Mouse (Mus musculus): ENCODE data around the gene Cbx1.
A peak's percentile ranks its signal among the peaks of the same experiment; 100 is the strongest.
"Not testable (repeated sequence)": the region's sequence is repeated elsewhere in the genome, so short reads cannot be mapped to it uniquely, and the experiment has no call there.

Gene Cbx1

GRCm38 (mm10) chr11:96837298-96837697 lies 48.4 kb downstream of the Cbx1 start:
- no peak for DNase-seq (ENCODE audit: low spot score in 2 of 2)

- no peak for DNase-seq (ENCODE audit: low spot score in 2 of 2)
These were observed 49.4 kb downstream of the Cbx1 start for GRCm38 (mm10) chr11:96838341-96838740.

GRCm38 (mm10) chr11:96839428-96839827 lies 50.5 kb downstream of the Cbx1 start:
- no peak for DNase-seq (ENCODE audit: low spot score in 2 of 2)

- no peak for DNase-seq (ENCODE audit: low spot score in 2 of 2)
These were observed 51.0 kb downstream of the Cbx1 start for GRCm38 (mm10) chr11:96839877-96840276.

GRCm38 (mm10) chr11:96840290-96840689 lies 51.4 kb downstream of the Cbx1 start:
- peak; percentile 48 to 62 for DNase-seq (ENCODE audit: low spot score in 2 of 2)

GRCm38 (mm10) chr11:96843627-96844026 lies 54.7 kb downstream of the Cbx1 start:
- DNase-seq (ENCODE audit: low spot score in 2 of 2) = no peak

- DNase-seq (ENCODE audit: low spot score in 2 of 2) = no peak
These were observed 58.3 kb downstream of the Cbx1 start for GRCm38 (mm10) chr11:96847240-96847639.

- no peak for DNase-seq (ENCODE audit: low spot score in 2 of 2)
These were observed 59.8 kb downstream of the Cbx1 start for GRCm38 (mm10) chr11:96848694-96849093.

GRCm38 (mm10) chr11:96849145-96849544 lies 60.2 kb downstream of the Cbx1 start:
- DNase-seq (ENCODE audit: low spot score in 2 of 2) = not testable (repeated sequence)

- DNase-seq (ENCODE audit: low spot score in 2 of 2) = no peak
These were observed 60.9 kb downstream of the Cbx1 start, which contains the start of gene Copz2 for GRCm38 (mm10) chr11:96849681-96850467. Gene Copz2 (plus strand): TSS chr11:96849870.

- no peak for DNase-seq (ENCODE audit: low spot score in 2 of 2)
These were observed 68.5 kb downstream of the Cbx1 start for GRCm38 (mm10) chr11:96857446-96857845.
